Mouse (Mus musculus) hindbrain, embryonic 11.5 days (tissue): Measurements from ENCODE around the gene Xrcc1. TPM values are rescaled to one million over a fixed set of nuclear protein-coding genes. Genes with fewer than 3 reads are reported as not detected.
A peak's percentile ranks its signal among the peaks of the same experiment; 100 is the strongest.
"Not testable (repeated sequence)": the region's sequence is repeated elsewhere in the genome, so short reads cannot be mapped to it uniquely, and the experiment has no call there.

ENCODE experiments used
- ATAC-seq: fragments of 200-750 bp; cut with Nextera tagmentation; 2 replicates; pipeline ENCODE4 v1.8.0; 2017; ENCODE audit warnings: mild to moderate bottlenecking, moderate TSS enrichment, moderate library complexity; ENCODE audit not compliant: low FRiP score
- DNase-seq: peaks from one replicate; pipeline ENCODE4 v3.0.0-alpha.2; 2015; ENCODE audit warnings: low spot score
- H3K27ac ChIP-seq: fragments of 300-500 bp; sonication (generic); 2 replicates; pipeline ENCODE4 v1.5.1; 2014; ENCODE audit warnings: mild to moderate bottlenecking, low read depth, low read length
- H3K27me3 ChIP-seq: fragments of 300-500 bp; sonication (generic); 2 replicates; pipeline ENCODE4 v1.6.1; 2014; ENCODE audit warnings: mild to moderate bottlenecking, low read length, moderate library complexity, mixed read lengths; ENCODE audit not compliant: control insufficient read depth, insufficient read depth
- H3K36me3 ChIP-seq: fragments of 300-500 bp; sonication (generic); 2 replicates; pipeline ENCODE4 v1.6.1; 2014; ENCODE audit warnings: mild to moderate bottlenecking, low read length, moderate library complexity, mixed read lengths; ENCODE audit not compliant: control insufficient read depth, insufficient read depth
- H3K4me1 ChIP-seq: fragments of 300-500 bp; sonication (generic); replicated peaks from 2 replicates; pipeline ENCODE4 v1.6.1; 2014; ENCODE audit warnings: low read length, mixed read lengths; ENCODE audit not compliant: control insufficient read depth, insufficient read depth
- H3K4me2 ChIP-seq: fragments of 300-500 bp; sonication (generic); replicated peaks from 2 replicates; pipeline ENCODE4 v1.6.1; 2014; ENCODE audit warnings: mild to moderate bottlenecking, low read depth, low read length
- H3K4me3 ChIP-seq: fragments of 300-500 bp; sonication (generic); 2 replicates; pipeline ENCODE4 v1.5.1; 2014; ENCODE audit warnings: low read depth, low read length
- H3K9ac ChIP-seq: fragments of 300-500 bp; sonication (generic); 2 replicates; pipeline ENCODE4 v1.6.1; 2014; ENCODE audit warnings: low read depth, low read length
- H3K9me3 ChIP-seq: fragments of 300-500 bp; sonication (generic); 2 replicates; pipeline ENCODE4 v1.6.1; 2016; ENCODE audit warnings: low read length; ENCODE audit not compliant: control insufficient read depth
- WGBS: fragments of 180-500 bp; shearing (Covaris S2); extraction: QIAGEN DNeasy Blood & Tissue Kit; methylation state at CpG from one replicate; pipeline ENCODE4 v1.1.7; 2014; 5-methylcytosine and 5-hydroxymethylcytosine counted together
- polyA plus RNA-seq: library from polyadenylated mRNA; unstranded; fragments of >200 nt; fragmentation: Nextera tagmentation; extraction: Ambion mirVana; gene quantifications from 2 replicates; pipeline ENCODE4 v1.2.1, GENCODE M21; 2014

Xrcc1 gene
- polyA plus RNA-seq, 1 experiment from 2014 or later = 78.0 TPM

DNA sequence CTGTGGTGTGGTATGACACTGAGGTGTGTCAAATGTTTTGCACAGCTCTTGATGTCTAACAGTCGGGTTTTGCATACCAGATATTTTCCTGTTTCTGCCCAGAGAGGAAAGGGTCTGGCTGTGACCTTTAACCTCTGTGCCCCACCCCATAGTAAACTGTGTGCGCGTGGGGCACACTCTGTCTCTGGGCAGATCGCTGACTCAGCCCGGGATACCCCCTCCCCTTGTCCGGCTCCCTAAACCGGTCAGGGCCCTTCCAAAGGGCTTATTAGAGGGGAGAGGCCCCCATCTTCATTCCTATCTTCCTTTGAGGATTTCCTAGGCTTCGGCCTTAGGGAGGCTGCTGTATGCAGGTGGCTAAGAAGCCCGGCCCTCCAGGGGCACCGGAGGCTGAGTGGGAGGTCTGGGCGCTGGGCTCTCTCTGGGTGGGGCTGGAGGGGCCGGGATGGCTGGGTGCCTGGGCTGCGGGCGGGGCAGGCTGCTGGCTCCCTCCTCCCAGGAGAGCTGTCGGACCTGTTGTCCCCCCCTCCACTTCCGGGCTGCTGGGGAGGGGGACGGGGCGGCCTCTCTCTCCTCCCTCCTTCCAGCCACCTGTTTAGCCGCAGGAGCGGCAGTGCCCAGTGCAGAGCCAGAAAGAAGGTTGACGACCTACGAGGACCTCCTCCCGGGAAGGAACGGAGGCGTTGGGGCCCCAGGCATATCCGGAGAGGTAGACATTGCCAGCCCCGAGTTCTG, 64.2 kb downstream of the Xrcc1 start, which contains the start of gene Phldb3:
Gene Phldb3, plus strand, starts transcription at position 620 of the 735 bp plus-strand sequence.
- ATAC-seq = no peak
- H3K27me3 ChIP-seq = peaks cover 41% of the 10 kb centered on the region

DNA sequence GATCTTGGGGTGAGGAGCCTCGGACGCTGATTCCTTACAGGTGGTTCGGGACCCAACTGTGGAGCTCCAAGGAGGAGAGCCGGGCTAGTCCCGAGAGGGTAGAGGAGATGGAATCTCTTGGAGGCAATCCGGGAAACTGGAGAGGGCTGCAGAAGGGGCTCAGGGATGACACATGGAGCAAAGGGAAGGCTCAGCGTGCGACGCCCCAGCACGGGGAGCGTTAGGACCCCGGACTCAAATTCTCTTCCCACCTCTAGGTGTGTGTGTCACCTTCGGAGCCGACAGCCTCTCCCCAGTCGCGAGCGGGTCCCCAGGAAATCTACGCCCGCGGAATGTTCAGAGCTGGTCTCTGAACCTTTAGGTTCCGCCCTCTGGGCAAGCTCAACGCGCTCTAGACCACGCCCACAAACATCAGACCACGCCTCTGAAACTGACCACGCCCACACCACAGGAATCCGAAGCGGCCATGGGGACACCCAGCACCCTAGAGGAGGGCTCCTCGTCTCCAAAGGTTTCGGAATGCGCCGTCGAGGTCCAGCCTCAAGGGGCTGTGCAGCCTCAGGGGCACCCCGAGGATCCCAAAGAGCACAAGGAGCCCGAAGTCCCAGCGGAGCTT, 64.9 kb downstream of the Xrcc1 start:
- peak overlapping the region; percentile 44 for H3K4me2 ChIP-seq
- no peak overlapping the region for H3K9ac ChIP-seq
- no peaks in the 10 kb centered on the region for H3K36me3 ChIP-seq
- peaks cover 41% of the 10 kb centered on the region for H3K27me3 ChIP-seq
- peaks cover 6% of the 10 kb centered on the region for H3K4me1 ChIP-seq
- under 1% methylated on average over 36 of the region's 36 CpGs for WGBS
- H3K27ac ChIP-seq = no peak overlapping the region
- H3K4me3 ChIP-seq = peak overlapping the region; percentile 30
- H3K9me3 ChIP-seq = no peaks in the 10 kb centered on the region
- ATAC-seq = peak; percentile 64
- DNase-seq = peak; percentile 83

More for the DNA sequence above, 64.2 kb downstream of the Xrcc1 start, which contains the start of gene Phldb3:
- Histone ChIP-seq H3K4me2 (peak within 1 kb of the TSS; percentile 44), H3K4me3 (peak within 1 kb of the TSS; percentile 30), H3K9me3 (no peaks in the 10 kb centered on the region), H3K9ac (no peak within 1 kb of the TSS), H3K4me1 (peaks cover 6% of the 10 kb centered on the region), H3K36me3 (no peaks in the 10 kb centered on the region), H3K27ac (no peak within 1 kb of the TSS)
- WGBS = 2% methylated on average over 27 of the region's 27 CpGs
- no peak for DNase-seq

DNA sequence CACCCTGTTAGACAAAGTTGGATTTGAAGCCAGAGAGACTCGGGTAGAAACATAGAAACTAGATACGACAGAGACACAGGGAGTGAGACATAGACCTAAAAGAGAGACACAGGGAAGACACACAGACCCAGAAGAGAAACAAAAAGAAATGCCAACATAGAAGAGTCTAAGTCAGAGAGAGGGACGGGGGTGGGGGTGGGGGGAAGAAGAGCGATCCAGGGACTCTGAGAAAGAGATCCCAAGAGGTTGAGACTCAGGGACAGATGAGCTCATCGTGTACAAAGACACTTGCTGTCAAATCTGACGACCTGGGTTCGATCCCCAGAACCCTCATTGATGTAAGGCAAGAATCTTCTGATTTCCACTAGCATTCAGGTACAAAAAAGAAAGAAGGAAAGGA, 65.6 kb downstream of the Xrcc1 start:
- Histone ChIP-seq H3K36me3 (no peaks in the 10 kb centered on the region), H3K27ac (no peak overlapping the region), H3K9ac (no peak overlapping the region), H3K9me3 (no peaks in the 10 kb centered on the region), H3K4me1 (peaks cover 6% of the 10 kb centered on the region), H3K4me2 (no peak overlapping the region), H3K4me3 (no peak overlapping the region), H3K27me3 (peaks cover 41% of the 10 kb centered on the region)
- WGBS = 15% methylated on average over 7 of the region's 7 CpGs
- ATAC-seq (no peak), DNase-seq (no peak)

DNA sequence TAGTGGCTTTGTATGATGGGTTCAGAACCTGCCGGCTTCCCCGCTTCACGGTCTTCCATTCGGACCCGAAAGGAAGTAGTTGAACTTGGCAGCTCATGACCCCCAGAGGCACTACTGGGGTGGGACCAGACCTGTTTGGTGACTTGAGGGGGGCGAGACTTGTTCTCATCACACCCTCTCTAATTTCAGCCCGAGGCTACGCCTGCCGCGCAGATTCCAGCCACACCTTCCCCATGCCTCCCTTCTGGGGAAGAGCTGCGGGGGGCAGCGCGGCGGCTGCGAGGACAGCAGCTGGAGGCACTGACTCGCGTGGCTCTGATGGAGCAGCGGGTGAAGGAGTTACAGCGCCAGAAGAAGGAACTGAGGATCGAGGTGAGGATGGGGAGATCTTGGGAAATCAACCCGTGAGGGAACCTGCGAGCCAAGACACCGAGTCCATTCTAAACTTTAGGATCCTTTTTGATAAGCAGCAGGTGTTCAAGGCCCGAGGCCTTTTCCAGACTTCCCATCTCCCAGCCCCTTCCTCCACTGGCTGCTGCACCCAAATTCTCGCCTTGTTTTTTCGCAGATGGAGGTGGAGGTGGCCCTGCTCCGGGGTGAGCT, 66.3 kb downstream of the Xrcc1 start:
- DNase-seq (peak; percentile 41), ATAC-seq (no peak)
- H3K4me3 ChIP-seq = 0 out of 2 replicates have a peak overlapping the region, but pooled peaks have one; percentile 8
- no peak overlapping the region for H3K27ac ChIP-seq
- no peak overlapping the region for H3K9ac ChIP-seq
- peaks cover 41% of the 10 kb centered on the region for H3K27me3 ChIP-seq
- no peaks in the 10 kb centered on the region for H3K9me3 ChIP-seq
- peak overlapping the region; percentile 13 for H3K4me2 ChIP-seq
- WGBS = 4% methylated on average over 27 of the region's 27 CpGs
- H3K4me1 ChIP-seq = peaks cover 6% of the 10 kb centered on the region
- no peaks in the 10 kb centered on the region for H3K36me3 ChIP-seq

DNA sequence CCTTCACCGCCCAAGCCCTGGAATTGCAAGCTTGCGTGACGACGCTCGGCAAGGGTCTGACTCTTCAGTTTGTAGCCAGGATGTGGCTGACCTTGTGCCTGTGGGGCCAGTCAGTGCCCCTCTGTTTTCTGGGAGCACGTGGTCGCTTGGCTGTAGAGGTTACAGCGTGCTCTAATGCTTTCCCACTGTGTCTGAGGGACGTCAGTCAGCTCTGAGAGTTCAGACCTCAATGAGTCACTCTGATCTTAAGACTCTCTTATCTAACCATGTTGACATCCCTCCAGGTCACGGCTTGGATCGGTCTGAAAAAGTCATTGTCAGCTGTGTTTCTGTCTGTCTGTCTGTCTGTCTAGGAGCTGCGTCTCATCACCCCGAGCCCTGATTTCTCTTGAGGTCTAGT, 68.7 kb downstream of the Xrcc1 start:
- no peaks in the 10 kb centered on the region for H3K36me3 ChIP-seq
- no peak for DNase-seq
- no peak overlapping the region for H3K4me2 ChIP-seq
- H3K4me3 ChIP-seq = no peak overlapping the region
- H3K9me3 ChIP-seq = no peaks in the 10 kb centered on the region
- H3K9ac ChIP-seq = no peak overlapping the region
- H3K27me3 ChIP-seq = peaks cover 36% of the 10 kb centered on the region
- no peak overlapping the region for H3K27ac ChIP-seq
- ATAC-seq = no peak
- WGBS = 72% methylated on average over 13 of the region's 13 CpGs
- H3K4me1 ChIP-seq = peaks cover 6% of the 10 kb centered on the region

DNA sequence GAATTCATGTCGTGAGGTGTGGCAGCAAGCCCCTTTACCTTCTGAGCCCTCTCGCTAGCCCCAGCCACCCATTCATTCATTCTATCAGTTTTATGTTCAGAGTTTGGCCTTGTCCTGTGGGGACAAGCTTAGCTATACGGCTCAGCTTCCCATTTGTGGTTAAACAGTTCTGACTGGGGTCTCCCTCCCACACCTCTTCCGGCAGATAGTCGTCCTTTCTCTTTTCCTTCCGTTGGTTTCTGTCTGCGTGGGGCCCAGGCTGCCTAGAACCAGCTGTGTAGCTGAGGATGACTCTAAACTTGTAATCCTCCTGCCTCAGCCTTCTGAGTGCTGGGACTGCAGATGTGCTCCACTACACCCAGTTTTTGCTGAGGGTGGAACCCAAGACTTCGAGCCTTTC, 71.7 kb downstream of the Xrcc1 start:
- ATAC-seq (no peak), DNase-seq (no peak)
- H3K4me2 ChIP-seq = no peak overlapping the region
- H3K4me1 ChIP-seq = no peaks in the 10 kb centered on the region
- no peak overlapping the region for H3K27ac ChIP-seq
- H3K4me3 ChIP-seq = no peak overlapping the region
- no peaks in the 10 kb centered on the region for H3K9me3 ChIP-seq
- 80% methylated on average over 8 of the region's 8 CpGs for WGBS
- H3K27me3 ChIP-seq = peaks cover 9% of the 10 kb centered on the region
- no peak overlapping the region for H3K9ac ChIP-seq
- no peaks in the 10 kb centered on the region for H3K36me3 ChIP-seq

DNA sequence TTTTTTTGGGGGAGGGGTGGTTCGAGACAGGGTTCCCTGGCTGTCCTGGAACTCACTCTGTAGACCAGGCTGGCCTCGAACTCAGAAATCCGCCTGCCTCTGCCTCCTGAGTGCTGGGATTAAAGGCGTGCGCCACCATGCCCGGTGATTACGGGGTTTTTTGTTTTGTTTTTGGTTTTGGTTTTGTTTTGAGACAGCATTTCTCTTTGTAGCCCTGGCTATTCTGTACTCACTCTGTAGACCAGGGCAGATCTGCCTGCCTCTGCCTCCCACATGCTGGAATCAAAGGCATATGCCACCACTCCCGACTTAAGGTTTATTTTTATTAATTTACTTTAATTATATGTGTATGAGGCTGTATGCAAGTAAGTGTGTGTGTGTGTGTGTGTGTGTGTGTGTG, 72.3 kb downstream of the Xrcc1 start:
- not testable (repeated sequence) for H3K36me3 ChIP-seq, H3K4me2 ChIP-seq, H3K9ac ChIP-seq, ATAC-seq, H3K27ac ChIP-seq, H3K9me3 ChIP-seq, H3K4me1 ChIP-seq, H3K4me3 ChIP-seq, DNase-seq, H3K27me3 ChIP-seq
- WGBS = 94% methylated on average over 8 of the region's 8 CpGs

DNA sequence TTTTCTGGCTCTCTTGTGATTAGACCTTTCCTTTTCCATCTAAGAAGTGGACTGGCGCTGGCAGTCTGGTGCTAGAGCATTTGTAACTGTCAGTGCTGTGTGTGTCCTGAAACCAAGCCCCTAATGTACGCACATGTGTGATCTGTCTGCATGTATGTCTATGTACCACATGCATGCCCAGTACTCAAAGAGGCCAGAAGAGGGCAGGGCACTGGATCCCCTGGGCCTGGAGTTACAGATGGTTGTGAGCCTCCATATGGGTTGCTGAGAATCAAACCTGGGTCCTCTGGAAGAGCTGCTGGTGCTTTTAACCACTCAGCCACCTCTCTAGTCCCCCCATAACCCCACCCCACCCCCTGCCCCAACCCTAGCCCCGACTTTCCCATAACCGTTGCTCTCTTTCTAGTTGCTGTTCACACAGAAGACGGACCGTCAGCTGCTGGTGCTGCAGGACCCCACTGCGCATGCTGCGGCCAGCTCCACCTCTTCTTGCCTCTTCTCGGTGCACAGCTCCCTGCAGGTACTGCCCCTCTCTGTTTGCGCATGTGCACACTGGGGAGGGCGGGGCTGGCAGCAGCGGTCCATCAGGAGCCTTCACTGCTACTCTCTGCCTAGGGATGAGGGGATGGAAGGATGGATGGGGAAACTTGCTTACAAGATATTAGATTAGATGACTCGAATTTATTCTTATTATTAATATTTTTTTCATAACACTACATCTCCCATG, 73.7 kb downstream of the Xrcc1 start:
- no peak for ATAC-seq
- Histone ChIP-seq H3K36me3 (no peaks in the 10 kb centered on the region), H3K27me3 (no peaks in the 10 kb centered on the region), H3K27ac (no peak overlapping the region), H3K4me2 (no peak overlapping the region), H3K9ac (no peak overlapping the region), H3K9me3 (no peaks in the 10 kb centered on the region), H3K4me3 (no peak overlapping the region), H3K4me1 (no peaks in the 10 kb centered on the region)
- WGBS = 43% methylated on average over 13 of the region's 13 CpGs
- no peak for DNase-seq
